Mouse (Mus musculus) adrenal gland, adult 8-10 months (tissue): Measurements from ENCODE around the gene Cpsf3. TPM values are rescaled to one million over a fixed set of nuclear protein-coding genes. Genes with fewer than 3 reads are reported as not detected.

ENCODE experiments used
- DNase-seq: peaks from one replicate; pipeline ENCODE4 v3.0.0; 2022
- total RNA-seq, 4 experiments: library from RNA; stranded (reverse); gene quantifications; 2 replicates each; pipeline ENCODE4 v1.2.4; 2022

The Cpsf3 gene
- total RNA-seq, 4 experiments from 2014 or later: 65.3 to 78.3 (median 69.5) TPM

DNA sequence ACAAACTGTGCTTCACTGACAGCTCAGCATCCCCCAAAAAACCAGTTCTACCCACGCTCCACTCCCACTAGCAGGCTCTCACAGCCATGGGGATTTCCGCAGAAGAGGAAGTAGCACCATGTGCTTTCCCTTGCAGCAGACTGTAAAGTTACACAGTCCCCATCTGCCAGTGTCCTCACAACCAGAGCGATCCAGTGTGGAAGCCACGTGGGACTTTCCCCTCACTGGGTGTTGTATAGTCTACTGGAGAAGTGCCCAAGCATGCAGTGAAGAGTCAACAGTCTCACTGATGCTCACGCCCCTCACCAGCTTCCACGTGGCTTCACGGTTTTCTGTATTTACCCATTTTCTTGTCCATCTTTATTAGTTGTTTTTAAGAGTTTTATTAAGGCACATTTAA is 50.7 kb downstream of the Cpsf3 start:
- no peak for DNase-seq

- DNase-seq: no peak
Measured at GRCm38 (mm10) chr12:21337171-21337570, 52.0 kb downstream of the Cpsf3 start.

- DNase-seq: no peak
Measured at GRCm38 (mm10) chr12:21340674-21341073, 55.5 kb downstream of the Cpsf3 start.

- no peak for DNase-seq
Measured at GRCm38 (mm10) chr12:21346972-21347371, 61.8 kb downstream of the Cpsf3 start.

DNA sequence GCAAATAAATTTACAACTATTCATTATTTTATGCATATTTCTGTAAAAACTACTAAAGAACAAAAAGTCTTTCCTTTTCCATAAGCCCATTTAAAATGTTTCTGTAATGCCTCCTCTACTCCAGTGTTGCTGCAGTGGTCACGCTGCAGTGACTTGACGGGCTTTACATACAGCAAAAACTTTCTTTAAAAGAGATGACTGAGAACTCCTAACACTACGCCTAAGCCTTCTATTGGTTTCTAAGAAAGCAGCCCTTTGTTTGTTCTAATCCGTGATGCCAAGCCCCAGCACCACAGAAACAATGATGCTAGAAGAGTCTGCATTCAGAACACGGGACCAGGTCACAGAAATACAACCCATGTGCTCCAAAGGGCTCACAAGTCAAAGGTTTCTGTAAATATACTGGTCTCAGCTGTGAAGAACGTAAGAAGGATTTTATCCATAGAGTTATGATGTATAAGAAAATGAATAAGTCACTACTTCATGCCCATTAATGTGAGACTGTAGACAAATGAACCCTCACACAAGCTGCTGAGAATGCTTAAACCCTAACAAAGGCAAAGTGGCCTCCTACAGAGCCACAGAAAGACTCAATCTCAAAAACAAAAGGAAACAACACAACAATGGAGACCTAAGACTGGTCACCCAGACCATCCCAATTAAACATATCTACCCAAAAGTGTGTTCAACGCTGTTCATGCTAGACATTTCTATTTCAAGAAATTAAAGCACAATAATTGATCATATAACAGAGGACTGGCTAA is 65.1 kb downstream of the Cpsf3 start:
- no peak for DNase-seq

GRCm38 (mm10) chr12:21353681-21354080 is 68.5 kb downstream of the Cpsf3 start:
- DNase-seq: no peak

GRCm38 (mm10) chr12:21362686-21363085 is 77.5 kb downstream of the Cpsf3 start:
- no peak for DNase-seq

DNA sequence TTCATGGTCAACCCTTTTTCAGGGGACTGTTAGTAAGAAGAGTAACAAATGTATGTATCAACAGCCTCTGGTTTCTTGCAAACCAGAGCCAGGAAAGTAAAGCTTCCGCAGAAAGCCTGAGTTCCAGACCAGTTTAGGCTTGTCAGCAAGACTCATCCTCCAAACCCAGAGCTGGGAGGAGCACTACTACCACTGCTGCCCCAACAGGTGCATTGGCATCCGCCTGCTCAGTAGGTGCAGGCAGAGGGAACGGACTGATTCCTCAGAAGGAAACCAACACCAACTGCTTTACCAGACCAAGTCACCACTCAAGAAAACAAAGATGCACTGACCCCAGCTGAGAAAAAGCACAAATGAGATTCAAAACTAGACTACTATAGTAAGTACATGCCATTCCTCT is 78.0 kb downstream of the Cpsf3 start:
- no peak for DNase-seq

Other genes with a start within 250 kb of the Cpsf3 start
- 100 to 1,000 TPM in 1 of 4 experiments, 10 to 100 TPM in 3; 74.6 to 123 (median 85.2) TPM for gene Itgb1bp1, start 893 bp downstream of the Cpsf3 start, total RNA-seq
- gene Iah1, start 31.0 kb downstream of the Cpsf3 start, total RNA-seq: 10 to 100 TPM; 53.0 to 61.9 (median 56.4) TPM
- gene Adam17, start 88.2 kb downstream of the Cpsf3 start, total RNA-seq: 10 to 100 TPM; 33.8 to 47.2 (median 38.1) TPM
- gene Ywhaq, start 132.2 kb downstream of the Cpsf3 start, total RNA-seq: 100 to 1,000 TPM; 274 to 364 (median 289) TPM